Mouse (Mus musculus) stomach, postnatal 0 days (tissue): ENCODE measurements around the gene Nat8f5. TPM values are rescaled to one million over a fixed set of nuclear protein-coding genes. Genes with fewer than 3 reads are reported as not detected.
"Not testable (repeated sequence)": the region's sequence is repeated elsewhere in the genome, so short reads cannot be mapped to it uniquely, and the experiment has no call there.

Source experiments
- ATAC-seq: fragments of 200-750 bp; cut with Nextera tagmentation; 2 replicates; pipeline ENCODE4 v1.8.0; 2017; ENCODE audit not compliant: low FRiP score, low TSS enrichment
- DNase-seq: peaks from one replicate; pipeline ENCODE4 v3.0.0-alpha.2; 2016; ENCODE audit warnings: low spot score
- H3K27ac ChIP-seq: fragments of 300-500 bp; sonication (generic); replicated peaks from 2 replicates; pipeline ENCODE4 v1.5.1; 2014; ENCODE audit warnings: mild to moderate bottlenecking, control low read depth
- H3K27me3 ChIP-seq: fragments of 300-500 bp; sonication (generic); 2 replicates; pipeline ENCODE4 v1.6.1; 2014; ENCODE audit warnings: low read length; ENCODE audit not compliant: control insufficient read depth, insufficient read depth
- H3K36me3 ChIP-seq: fragments of 300-500 bp; sonication (generic); 2 replicates; pipeline ENCODE4 v1.6.1; 2014; ENCODE audit warnings: low read length, mixed read lengths; ENCODE audit not compliant: control insufficient read depth, insufficient read depth
- H3K4me1 ChIP-seq: fragments of 300-500 bp; sonication (generic); replicated peaks from 2 replicates; pipeline ENCODE4 v1.6.1; 2014; ENCODE audit warnings: antibody characterized with exemption; ENCODE audit not compliant: control insufficient read depth, insufficient read depth
- H3K4me2 ChIP-seq: fragments of 300-500 bp; sonication (generic); replicated peaks from 2 replicates; pipeline ENCODE4 v1.6.1; 2014; ENCODE audit warnings: low read depth, mild to moderate bottlenecking, control low read depth, moderate library complexity
- H3K4me3 ChIP-seq: fragments of 300-500 bp; sonication (generic); 2 replicates; pipeline ENCODE4 v1.5.1; 2014; ENCODE audit warnings: low read depth, low read length, control low read depth
- H3K9ac ChIP-seq: fragments of 300-500 bp; sonication (generic); 2 replicates; pipeline ENCODE4 v1.6.1; 2014; ENCODE audit warnings: mild to moderate bottlenecking, low read length, control low read depth, mixed read lengths
- H3K9me3 ChIP-seq: fragments of 300-500 bp; sonication (generic); 2 replicates; pipeline ENCODE4 v1.6.1; 2016; ENCODE audit warnings: low read length; ENCODE audit not compliant: control insufficient read depth
- CTCF ChIP-seq: IDR thresholded peaks from 2 replicates; pipeline ENCODE4 v1.5.1; 2016; ENCODE audit warnings: antibody characterized with exemption, low read depth, mild to moderate bottlenecking, moderate library complexity
- EP300 ChIP-seq: optimal IDR thresholded peaks from 2 replicates; pipeline ENCODE3; 2016; ENCODE audit warnings: antibody characterized with exemption
- WGBS: fragments of 180-500 bp; shearing (Covaris S2); extraction: QIAGEN DNeasy Blood & Tissue Kit; methylation state at CpG from one replicate; pipeline ENCODE4 v1.1.7; 2014; 5-methylcytosine and 5-hydroxymethylcytosine counted together
- polyA plus RNA-seq: library from polyadenylated mRNA; unstranded; fragments of >200 nt; fragmentation: Nextera tagmentation; extraction: Ambion mirVana; gene quantifications from 2 replicates; pipeline ENCODE4 v1.2.1, GENCODE M21; 2015

Nat8f5 gene
- polyA plus RNA-seq, 1 experiment from 2014 or later, result 0.25 TPM

- DNase-seq (no peak), ATAC-seq (no peak)
- H3K36me3 ChIP-seq, result no peaks in the 10 kb centered on the region
- no peak overlapping the region for H3K4me2 ChIP-seq
- no peak overlapping the region for H3K4me3 ChIP-seq
- H3K27me3 ChIP-seq, result no peaks in the 10 kb centered on the region
- H3K9ac ChIP-seq, result no peak overlapping the region
- 72% methylated on average over 8 of the region's 8 CpGs for WGBS
- TF ChIP-seq CTCF (no peak), EP300 (no peak)
- no peaks in the 10 kb centered on the region for H3K4me1 ChIP-seq
- H3K9me3 ChIP-seq, result no peaks in the 10 kb centered on the region
- no peak overlapping the region for H3K27ac ChIP-seq
Observed at GRCm38 (mm10) chr6:85838674-85839073, 17.9 kb upstream of the Nat8f5 start.

- 10% methylated on average over 5 of the region's 12 CpGs for WGBS
- DNase-seq, result peak; percentile 72
- H3K36me3 ChIP-seq, H3K9ac ChIP-seq, H3K4me3 ChIP-seq, H3K9me3 ChIP-seq, H3K27me3 ChIP-seq, H3K4me1 ChIP-seq, H3K27ac ChIP-seq: not testable (repeated sequence)
- peak; percentile 85 for ATAC-seq
- peak overlapping the region; percentile 29; the same call in 1 of the 2 replicates for H3K4me2 ChIP-seq
- peak; percentile 61 for TF ChIP-seq CTCF
Observed at GRCm38 (mm10) chr6:85837307-85837706, 16.5 kb upstream of the Nat8f5 start.

- peak; percentile 58 for TF ChIP-seq CTCF
- 14% methylated on average over 7 of the region's 9 CpGs for WGBS
- not testable (repeated sequence) for H3K36me3 ChIP-seq, H3K4me2 ChIP-seq, H3K9ac ChIP-seq, ATAC-seq, H3K4me3 ChIP-seq, H3K4me1 ChIP-seq, H3K27ac ChIP-seq, H3K27me3 ChIP-seq, H3K9me3 ChIP-seq
- DNase-seq, result peak; percentile 69
Observed at GRCm38 (mm10) chr6:85836827-85837226, 16.1 kb upstream of the Nat8f5 start.

GRCm38 (mm10) chr6:85836098-85836497 lies 15.3 kb upstream of the Nat8f5 start:
- not testable (repeated sequence) for H3K4me1 ChIP-seq, H3K9me3 ChIP-seq, H3K27me3 ChIP-seq, H3K9ac ChIP-seq, H3K4me3 ChIP-seq, H3K4me2 ChIP-seq, ATAC-seq, DNase-seq, H3K36me3 ChIP-seq, H3K27ac ChIP-seq
- WGBS, result 64% methylated on average over 5 of the region's 5 CpGs

GRCm38 (mm10) chr6:85835104-85835503 lies 14.3 kb upstream of the Nat8f5 start:
- not testable (repeated sequence) for ATAC-seq

GRCm38 (mm10) chr6:85834504-85835100 lies 13.8 kb upstream of the Nat8f5 start:
- ATAC-seq, H3K4me2 ChIP-seq, H3K4me1 ChIP-seq, H3K4me3 ChIP-seq, H3K9me3 ChIP-seq, DNase-seq, H3K27ac ChIP-seq, H3K27me3 ChIP-seq, H3K9ac ChIP-seq, H3K36me3 ChIP-seq: not testable (repeated sequence)

More at GRCm38 (mm10) chr6:85835104-85835503, 14.3 kb upstream of the Nat8f5 start:
- not testable (repeated sequence) for DNase-seq, H3K36me3 ChIP-seq, H3K4me3 ChIP-seq, H3K27me3 ChIP-seq, H3K4me1 ChIP-seq, H3K9ac ChIP-seq, H3K4me2 ChIP-seq, H3K27ac ChIP-seq, H3K9me3 ChIP-seq
- WGBS, result 56% methylated on average over 1 of the region's 2 CpGs
